Mouse (Mus musculus) testis, postnatal 10 days (tissue): ENCODE results near the gene Kctd5.

Experiments
- DNase-seq: peaks from one replicate; pipeline ENCODE4 v3.0.0; 2021; ENCODE audit warnings: low spot score

Gene Kctd5

DNA sequence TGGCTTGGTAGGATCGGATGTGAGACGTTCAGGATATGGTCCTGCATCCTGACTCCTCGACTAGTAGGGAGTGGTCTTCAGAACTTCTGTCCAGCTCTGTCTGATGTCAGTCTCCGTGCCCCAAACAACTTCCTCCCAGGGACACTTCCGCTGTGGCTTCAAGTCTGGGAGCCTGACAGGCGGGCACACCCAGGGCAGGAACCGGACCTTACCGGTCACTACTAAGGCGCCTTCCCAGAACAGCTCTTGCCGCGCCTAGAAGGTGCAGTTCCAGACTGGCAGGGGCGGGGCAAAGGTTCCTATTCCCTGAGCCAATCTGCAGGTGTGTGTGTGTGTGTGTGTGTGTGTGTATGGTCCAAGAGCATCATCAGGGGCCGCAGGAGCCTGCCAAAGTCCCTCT, 35.9 kb downstream of the Kctd5 start:
- DNase-seq: no peak

DNA sequence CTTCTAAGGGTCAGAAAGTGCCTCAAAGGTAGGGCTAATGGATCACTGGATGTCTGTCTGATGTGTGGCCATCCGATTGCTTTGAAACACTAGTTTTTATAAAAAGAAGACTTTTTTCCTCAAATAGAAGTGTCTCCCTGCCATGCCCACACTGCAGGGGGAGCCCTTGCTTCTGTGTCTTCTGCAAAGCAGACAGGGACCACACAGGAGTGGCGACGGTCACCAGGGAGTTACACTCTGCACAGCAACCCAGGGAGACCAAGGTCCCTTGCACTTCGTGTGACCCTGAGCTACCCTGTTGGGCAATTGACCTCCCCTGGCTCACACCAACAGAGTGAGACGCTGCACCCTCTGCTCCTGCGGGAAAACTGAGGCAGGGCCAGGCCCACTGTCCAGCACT, 36.3 kb downstream of the Kctd5 start:
- DNase-seq: no peak

DNA sequence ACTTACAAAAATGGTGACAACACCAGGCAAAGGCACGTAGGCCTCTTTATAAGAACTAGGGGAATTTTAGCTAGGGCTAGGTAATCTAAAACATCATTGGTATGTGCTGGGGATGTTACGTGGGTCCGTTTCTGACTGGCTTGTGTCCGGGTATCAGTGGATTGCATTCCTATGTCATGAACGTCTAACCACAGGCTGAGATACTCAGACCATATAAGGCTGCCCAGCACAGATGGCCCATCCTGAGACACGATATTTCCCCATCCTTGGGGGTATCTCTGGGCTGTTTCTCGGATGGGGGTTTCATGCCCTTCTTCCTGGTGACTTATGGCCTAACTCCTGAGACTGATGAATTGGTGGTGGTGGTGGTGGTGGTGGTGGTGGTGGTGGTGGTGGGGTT, 38.2 kb downstream of the Kctd5 start:
- no peak for DNase-seq

DNA sequence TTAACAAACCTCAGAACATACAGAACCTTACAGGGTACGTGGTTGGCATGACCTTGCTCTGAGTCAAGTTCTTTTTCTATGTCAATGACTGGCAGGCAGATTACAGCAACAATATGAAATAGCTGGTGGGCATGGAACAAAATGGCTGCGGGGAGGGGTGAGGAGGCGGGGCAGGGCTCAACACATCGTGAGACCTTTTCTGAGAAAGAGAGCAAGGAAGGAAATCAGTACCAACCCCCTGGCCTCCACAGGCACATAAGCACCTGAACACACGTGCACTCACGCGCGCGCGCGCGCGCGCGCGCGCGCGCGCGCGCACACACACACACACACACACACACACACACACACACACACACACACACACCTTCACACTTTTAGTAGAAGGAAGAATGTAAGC, 42.7 kb downstream of the Kctd5 start:
- DNase-seq: no peak

DNA sequence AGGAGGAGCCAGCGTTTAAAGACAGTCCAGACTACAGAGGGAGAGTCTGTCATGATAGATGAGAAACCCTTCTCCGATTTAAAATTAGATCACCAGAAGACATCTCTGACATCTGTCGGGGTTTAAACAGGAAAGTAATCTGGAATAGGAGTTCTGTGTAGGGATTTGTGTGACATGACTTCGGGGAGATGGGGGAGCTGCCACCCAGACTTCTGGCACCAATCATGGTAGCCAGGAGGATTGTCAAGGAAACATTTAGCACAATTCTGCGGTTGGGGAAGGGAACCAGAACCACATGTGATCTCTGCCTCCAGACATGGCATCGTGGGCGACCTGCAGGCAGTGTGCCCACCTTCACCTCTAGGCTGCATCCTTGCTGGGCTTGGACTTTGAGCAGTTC, 43.8 kb downstream of the Kctd5 start:
- DNase-seq: no peak

DNA sequence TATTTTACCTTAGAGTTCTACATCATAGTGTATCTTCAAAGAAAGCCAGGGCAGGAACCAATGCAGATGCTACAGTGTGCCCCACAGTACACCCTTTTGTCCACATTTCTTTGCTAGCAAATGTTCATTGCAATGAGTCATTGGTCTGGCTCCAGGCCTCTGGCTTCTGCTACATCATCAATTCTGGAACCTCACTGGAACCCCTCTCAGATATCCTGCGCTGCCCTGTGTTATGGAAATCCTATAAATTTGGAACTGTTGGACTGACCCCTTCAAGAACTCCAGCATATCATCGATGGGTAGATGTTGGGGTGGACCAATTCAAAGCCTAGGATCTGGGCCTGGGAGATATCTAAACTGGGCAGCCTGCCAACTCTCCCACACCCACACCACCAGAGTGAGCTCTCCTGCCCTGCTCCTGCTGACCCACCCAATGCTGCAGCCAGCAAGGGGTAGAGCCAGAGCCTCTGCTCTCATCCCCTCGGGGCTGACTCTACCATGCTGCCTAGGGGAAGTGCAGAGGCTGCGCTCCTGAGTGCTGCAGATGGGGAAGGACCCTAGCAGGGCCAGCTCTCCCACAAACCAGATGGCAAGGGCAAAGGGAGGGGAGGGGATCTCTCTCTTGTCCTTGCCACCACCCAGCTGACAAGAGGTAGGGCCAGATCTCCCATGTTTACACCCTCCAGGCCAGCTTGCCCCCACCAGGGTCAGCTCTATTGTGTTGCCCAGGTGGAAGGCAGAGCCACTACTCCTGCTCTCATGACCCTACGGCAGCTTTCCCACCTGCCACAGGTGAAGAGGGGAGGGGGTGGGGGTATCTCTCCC, 51.7 kb downstream of the Kctd5 start:
- DNase-seq: no peak

DNA sequence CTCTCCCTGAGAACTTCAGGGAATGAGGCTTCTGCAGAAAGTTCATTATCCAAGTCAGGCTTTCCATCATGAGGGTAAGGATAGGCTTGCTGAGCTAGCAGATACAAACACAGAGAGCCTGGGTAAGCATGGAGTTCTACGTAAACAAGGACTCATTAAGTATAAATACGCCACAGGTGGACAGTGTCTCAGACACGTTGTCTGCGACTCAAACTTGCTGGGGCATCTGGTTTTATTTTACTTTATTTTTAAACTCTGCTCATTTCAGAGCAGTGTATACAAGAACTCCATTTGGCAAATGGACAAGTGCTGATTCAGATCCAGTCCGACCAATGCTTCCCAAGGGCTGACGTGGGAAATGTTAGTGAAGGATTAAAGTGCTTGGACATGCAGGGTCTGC, 52.6 kb downstream of the Kctd5 start:
- no peak for DNase-seq

DNA sequence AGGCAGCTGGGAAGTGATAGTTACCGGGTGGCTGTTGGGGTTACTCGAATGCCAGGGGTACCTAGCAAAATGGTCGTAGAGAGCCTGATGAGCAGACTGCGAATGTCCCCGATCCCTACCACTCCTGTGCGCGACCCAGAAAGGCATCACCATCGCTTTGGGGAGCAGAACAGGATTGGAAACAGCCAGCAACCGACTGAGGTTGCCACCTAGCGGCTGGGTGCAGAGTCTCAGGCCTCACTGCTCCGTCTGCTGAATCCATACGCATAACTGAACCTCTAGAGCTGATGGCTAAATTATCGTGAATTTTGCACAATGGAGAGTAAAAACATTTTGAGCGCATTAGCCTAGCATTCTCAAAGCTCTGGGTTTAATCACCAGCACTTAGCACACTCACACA, 57.6 kb downstream of the Kctd5 start:
- no peak for DNase-seq

DNA sequence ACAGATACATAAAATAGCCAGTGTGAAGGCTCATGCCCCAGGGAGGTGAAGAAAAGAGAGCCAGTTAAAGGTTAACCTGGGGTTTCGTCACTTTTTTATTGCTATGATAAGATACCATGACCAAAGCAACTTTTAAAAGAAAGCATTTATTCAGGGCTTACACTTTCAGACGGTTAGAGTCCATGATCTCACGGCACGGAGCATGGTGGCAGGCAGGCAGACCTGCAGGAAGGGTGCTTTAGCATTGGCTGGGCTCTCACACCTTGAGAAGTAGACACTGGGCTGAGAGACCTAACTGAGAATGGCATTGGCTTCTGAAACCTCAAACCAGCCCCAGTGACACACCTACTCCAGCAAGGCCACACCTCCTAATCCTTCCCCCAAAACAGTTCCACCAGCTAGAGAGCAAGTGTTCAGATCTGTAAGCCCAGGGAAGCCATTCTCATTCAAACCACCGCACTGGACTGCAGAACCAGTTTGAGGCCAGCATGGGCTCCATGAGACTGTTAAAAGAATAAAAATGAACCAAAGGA, 58.8 kb downstream of the Kctd5 start:
- DNase-seq: no peak

DNA sequence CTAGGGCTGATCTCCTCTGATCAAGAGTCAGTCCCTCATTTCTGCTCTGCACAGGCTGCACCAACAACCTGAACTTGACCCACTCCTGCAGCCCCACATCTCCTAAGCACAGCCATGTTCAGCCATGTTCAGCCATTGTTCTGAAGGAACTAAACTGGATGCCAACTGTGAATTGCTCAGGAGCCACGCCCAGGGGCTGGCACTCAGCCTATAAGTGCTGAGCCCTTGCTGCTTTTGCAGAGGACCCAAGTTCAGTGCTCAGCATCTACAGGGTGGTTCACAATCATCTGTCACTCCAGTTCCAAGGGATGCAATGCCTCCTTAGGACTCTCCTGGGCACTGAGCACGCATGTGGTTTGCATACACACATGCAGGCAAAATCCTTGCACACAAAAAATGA, 60.4 kb downstream of the Kctd5 start:
- DNase-seq: no peak

DNA sequence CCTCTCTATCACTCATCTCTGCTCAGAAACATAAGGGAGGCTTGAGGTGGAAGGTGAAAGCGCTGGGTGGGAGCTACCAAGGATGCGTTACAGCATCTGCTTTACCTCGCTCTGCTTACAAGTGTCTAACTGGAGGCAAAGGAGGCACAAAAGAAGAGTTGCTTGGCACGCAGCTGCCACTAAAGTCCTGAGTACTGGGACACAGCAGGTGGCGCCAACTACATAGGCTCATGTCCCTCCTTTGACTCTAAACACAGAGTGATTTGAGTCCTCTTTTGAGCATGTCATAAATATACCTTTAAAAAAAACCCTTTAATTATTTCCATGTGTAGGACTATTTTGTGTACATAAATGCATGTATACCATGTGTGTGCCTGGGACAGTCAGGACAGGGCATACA, 63.7 kb downstream of the Kctd5 start:
- no peak for DNase-seq

DNA sequence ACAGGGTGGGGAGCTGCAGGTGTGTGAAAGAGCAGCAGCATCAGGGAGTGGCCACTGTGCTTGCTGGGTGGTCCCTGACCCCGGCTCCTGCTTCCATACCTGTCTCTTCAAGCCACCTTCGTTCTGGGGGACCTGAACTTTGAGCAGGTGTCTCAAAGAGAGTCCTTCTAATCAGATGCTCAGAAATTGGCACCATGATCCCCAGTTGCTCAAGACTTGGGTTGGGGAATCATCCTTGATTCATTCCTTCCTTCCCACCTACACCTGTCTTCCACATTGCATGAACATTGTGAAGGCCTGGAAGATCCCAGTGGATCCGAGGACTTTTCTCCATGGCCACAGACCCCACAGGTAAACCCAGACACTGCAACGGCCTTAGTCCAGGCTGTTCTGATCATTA, 65.2 kb downstream of the Kctd5 start:
- no peak for DNase-seq

DNA sequence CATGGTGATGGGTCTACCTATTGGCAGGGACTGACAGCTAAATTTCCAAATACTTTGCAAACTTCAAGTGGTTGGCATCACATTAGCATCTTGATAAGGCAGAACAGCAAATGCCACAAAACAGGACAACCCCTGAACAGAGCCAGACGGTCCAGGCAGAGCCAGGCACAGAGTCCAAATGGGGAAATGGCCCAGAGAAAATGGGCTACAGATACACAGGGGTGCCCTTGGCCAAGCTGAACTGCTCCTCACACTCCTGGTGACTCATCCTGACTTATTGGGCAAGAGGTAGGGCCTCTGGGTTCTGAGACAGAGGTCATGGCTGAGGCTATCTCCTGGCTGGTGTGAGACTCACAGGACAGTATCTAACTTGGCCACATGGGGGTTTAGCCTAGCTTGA, 65.9 kb downstream of the Kctd5 start:
- DNase-seq: no peak

DNA sequence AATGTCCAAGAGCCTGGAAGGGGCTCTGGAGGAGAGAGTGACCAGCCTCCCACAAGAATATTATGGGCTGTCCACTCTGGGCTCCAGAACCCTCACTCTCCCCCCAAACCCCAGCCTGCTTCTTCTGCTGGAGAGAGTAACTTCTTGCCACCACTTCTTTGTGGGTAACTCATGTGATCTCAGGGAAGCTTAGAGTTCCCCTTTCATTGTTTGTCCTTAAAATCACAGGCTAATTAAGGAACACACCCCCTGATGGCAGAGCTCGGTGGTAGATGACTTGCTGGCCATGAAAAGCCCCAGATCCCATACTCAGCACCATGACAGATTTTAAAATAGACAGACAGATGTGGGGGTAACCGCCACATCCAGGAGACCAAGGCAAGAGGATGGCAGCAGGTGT, 66.4 kb downstream of the Kctd5 start:
- DNase-seq: no peak

DNA sequence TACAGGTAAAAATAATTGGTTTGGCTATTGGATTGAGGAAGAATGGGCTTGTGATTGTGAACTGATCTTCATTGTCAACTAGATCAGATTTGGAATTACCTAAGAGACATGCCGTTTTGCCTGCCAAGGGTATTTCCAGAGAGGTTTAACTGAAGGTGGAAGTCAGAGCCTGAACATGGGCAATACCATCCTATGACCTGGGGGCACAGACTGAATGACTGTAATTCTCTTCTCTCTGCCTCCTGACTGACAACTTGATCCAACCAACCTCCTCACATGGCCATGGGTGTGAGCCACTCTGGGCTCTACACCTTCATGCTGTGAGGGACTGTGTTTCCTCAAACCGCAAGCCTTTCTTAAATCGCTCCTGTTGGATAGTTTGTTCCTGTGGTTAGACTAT, 68.2 kb downstream of the Kctd5 start:
- DNase-seq: no peak

DNA sequence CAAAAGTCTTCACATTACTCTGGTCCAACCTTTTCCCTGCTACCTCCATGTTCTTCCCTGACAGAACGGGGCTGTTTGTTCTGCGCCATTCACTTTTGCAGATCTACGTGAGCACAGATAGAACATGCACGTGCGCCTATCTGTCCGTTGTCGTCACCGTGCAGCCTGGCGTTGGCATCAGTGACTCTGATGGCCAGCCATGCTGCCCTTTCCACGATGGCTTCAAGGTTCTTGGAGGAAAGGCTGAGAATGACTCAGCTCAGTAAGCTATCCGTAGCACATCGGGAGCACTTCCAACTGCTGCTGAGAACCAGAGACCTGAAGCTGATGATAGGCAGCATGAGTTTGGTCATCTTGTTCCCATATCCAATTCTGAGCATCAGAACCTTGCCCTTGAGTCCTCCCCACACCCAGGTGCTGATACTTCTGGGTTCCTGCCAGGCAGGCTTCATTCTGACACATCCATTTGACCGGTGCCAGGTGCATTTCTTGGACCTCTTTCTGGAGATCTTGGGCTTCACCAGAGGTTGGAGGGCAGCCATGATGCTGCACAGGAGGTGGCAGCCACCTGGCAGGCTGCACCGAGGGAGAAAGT, 69.1 kb downstream of the Kctd5 start:
- no peak for DNase-seq

DNA sequence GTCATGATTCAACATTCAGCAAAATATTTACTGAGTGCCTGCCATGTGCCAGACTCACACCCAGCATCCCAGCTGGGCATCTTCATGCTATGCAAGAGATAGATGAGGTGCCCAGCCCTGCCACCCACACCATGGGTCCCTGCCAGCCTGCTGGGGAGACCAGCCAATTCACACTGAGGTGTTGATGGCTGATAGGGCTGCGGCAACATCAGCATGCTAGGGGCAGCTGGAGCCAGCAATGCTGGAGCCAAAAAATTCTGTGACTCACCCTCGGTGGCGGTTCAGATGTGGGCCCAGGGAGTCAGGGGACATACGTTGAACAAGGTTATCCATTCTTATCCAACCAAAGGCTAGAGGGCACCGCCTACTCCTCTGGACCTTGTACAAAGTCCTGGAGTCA, 72.9 kb downstream of the Kctd5 start:
- no peak for DNase-seq

DNA sequence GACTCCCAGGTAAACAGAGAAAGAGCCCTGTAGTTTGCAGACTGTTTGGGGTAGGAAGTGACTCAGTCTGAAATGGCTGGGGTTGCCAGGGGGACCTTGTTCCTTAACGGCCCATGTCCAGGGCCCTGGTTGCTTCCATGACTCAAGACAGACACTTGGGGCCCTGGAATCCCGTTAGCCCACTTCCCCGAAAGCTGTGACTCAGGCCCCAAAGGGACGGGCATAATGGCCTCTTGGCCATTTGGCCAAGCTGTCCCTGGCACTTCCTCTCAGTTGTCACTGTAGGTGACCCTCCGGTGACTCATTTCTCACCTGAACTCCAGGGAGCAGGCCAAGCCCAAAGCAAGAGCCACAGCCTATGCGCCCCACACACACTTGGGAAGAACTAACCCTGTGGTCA, 74.9 kb downstream of the Kctd5 start:
- DNase-seq: no peak

DNA sequence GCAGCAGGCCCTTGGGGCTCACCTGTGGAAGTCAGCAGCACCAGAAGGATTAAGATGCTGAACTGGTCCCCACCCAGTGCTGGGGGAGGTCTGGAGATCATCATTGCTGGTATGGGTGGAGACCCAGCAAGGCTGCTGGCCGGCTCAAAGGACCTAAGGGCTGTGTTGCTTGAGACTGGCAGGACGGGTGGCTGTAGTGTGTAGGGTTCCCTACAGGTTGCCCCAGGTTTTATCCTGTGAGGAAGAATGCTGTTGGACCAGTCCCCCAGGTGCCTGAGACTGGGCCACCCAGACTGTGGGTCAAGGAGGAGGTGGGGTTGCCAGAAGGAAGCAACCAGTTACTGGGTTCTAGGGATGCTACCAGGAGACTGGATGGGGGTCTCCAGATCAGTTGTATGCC, 75.4 kb downstream of the Kctd5 start, which contains the start of gene Prss22:
TSS of gene Prss22 (minus strand) at position 200 of the 400 bp plus-strand sequence.
- no peak for DNase-seq
